Mouse (Mus musculus) heart, embryonic 15.5 days (tissue): Measurements from ENCODE around the gene Polg2. TPM values are rescaled to one million over a fixed set of nuclear protein-coding genes. Genes with fewer than 3 reads are reported as not detected.

Source experiments
- ATAC-seq: fragments of 200-750 bp; cut with Nextera tagmentation; replicated peaks from 2 replicates; pipeline ENCODE4 v1.8.0; 2017; ENCODE audit warnings: low read depth, moderate TSS enrichment; ENCODE audit not compliant: insufficient number of reproducible peaks, insufficient read depth, low FRiP score
- H3K27ac ChIP-seq: fragments of 300-500 bp; sonication (generic); 2 replicates; pipeline ENCODE4 v1.5.1; 2015; ENCODE audit warnings: mild to moderate bottlenecking, inconsistent platforms
- H3K27me3 ChIP-seq: fragments of 300-500 bp; sonication (generic); 2 replicates; pipeline ENCODE4 v1.6.1; 2015; ENCODE audit warnings: inconsistent platforms
- H3K36me3 ChIP-seq: fragments of 300-500 bp; sonication (generic); 2 replicates; pipeline ENCODE4 v1.6.1; 2015; ENCODE audit warnings: mild to moderate bottlenecking, inconsistent platforms
- H3K4me1 ChIP-seq: fragments of 300-500 bp; sonication (generic); replicated peaks from 2 replicates; pipeline ENCODE4 v1.6.1; 2015; ENCODE audit warnings: inconsistent platforms
- H3K4me2 ChIP-seq: fragments of 300-500 bp; sonication (generic); 2 replicates; pipeline ENCODE4 v1.6.1; 2015; ENCODE audit warnings: inconsistent platforms, mild to moderate bottlenecking, moderate library complexity
- H3K4me3 ChIP-seq: fragments of 300-500 bp; sonication (generic); 2 replicates; pipeline ENCODE4 v1.5.1; 2015; ENCODE audit warnings: mild to moderate bottlenecking, inconsistent platforms
- H3K9ac ChIP-seq: fragments of 300-500 bp; sonication (generic); 2 replicates; pipeline ENCODE4 v1.6.1; 2015; ENCODE audit warnings: mild to moderate bottlenecking, inconsistent platforms
- H3K9me3 ChIP-seq: fragments of 300-500 bp; sonication (generic); replicated peaks from 2 replicates; pipeline ENCODE4 v1.6.1; 2016; ENCODE audit warnings: inconsistent platforms
- WGBS: fragments of 180-500 bp; shearing (Covaris S2); methylation state at CpG from one replicate; pipeline ENCODE4 v1.1.7; 2015; ENCODE audit warnings: mixed read lengths; 5-methylcytosine and 5-hydroxymethylcytosine counted together
- polyA plus RNA-seq: library from polyadenylated mRNA; unstranded; fragments of >200 nt; fragmentation: Nextera tagmentation; extraction: Ambion mirVana; gene quantifications from 2 replicates; pipeline ENCODE4 v1.2.1, GENCODE M21; 2015

Polg2 gene
- polyA plus RNA-seq: 6.6 and 9.0 TPM in 2 replicates

DNA sequence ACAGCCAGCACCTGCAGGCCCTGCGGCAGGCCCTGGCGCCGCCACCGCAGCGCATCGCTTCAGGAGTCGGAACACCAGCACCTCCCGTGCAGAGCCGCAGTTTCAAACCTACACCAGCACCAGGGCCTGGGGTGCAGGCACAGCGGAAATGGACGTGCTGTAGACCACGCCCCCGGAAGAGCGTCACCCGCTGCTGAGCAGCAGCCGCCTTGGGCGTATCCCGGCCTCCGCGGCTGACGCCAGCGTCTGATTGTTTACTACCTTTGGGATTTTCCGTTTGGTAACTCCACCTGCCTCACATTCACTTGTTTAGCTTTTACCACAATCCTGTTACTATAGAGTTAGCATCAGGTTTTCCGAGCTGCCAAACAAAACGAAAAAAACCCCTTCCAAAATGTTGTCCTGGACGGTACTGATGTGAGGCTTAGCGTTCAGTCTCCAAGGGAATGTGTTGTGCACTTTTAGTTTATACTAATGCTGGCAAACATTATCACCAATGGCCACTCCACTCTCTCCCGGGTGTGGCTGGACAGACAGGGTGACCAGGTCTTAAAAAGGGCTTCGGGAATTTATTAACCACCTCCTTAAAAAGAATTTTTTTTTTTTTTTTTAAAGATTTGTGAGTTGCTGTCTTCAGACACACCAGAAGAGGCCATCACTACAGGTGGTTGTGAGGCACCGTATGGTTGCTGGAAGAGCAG, at the start of gene Polg2:
Polg2 (minus strand) TSS at position 150 of the 701 bp plus-strand sequence.
- peak; percentile 98 for ATAC-seq
- Histone ChIP-seq H3K36me3 (peaks cover 59% of the 10 kb centered on the region), H3K27me3 (no peaks in the 10 kb centered on the region), H3K4me2 (peak within 1 kb of the TSS; percentile 80), H3K9me3 (no peaks in the 10 kb centered on the region), H3K4me1 (peaks cover 10% of the 10 kb centered on the region; the same call in 1 of the 2 replicates), H3K9ac (peak within 1 kb of the TSS; percentile 87), H3K27ac (peak within 1 kb of the TSS; percentile 97), H3K4me3 (peak within 1 kb of the TSS; percentile 80)
- 2% methylated on average over 30 of the region's 30 CpGs for WGBS

DNA sequence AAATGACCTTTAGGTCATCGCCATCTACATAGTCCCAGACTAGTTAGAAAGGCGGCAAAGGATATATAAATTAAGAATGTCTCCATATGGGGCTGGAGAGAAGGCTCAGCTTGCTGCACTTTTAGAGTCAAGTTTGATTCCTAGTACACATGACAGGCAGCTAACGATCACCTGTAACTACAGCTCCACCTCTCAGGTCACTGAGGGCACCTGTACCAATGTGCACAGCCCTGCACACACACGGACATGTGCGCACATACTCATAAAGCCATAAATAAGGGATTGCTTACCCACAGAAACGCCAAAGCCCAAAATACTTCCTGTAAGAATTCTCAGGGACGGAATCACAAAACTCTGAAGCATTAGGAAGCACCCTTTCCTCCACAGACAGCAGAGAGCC, 48.7 kb upstream of the Polg2 start:
- Histone ChIP-seq H3K9ac (no peak overlapping the region), H3K27ac (no peak overlapping the region), H3K4me2 (no peak overlapping the region), H3K9me3 (no peaks in the 10 kb centered on the region), H3K27me3 (no peaks in the 10 kb centered on the region), H3K4me3 (no peak overlapping the region), H3K4me1 (0 out of 2 replicates have a peak, but pooled peaks cover 2% of the 10 kb centered on the region), H3K36me3 (peaks cover 53% of the 10 kb centered on the region)
- ATAC-seq: no peak
- WGBS: 89% methylated on average over 7 of the region's 7 CpGs

DNA sequence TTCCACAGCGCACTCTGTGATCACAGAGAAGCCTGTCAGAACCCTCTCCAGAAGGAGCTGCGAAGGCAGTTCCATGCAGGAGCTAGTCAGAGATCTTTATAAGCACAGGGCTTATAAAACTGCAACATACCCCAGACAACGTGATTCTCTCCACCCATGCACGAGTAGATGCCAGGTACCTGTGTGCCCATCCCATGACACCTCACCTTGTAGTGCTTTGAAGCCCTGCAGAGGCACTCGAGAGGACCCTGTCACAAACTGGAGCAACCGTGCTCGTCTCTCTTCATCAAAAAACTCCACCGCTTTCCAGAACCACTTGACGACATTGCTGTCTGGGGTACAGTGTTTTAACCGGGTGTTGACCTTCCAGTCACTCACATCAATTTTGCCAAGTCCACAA, 45.1 kb upstream of the Polg2 start:
- 82% methylated on average over 10 of the region's 10 CpGs for WGBS
- H3K4me2 ChIP-seq: no peak overlapping the region
- no peak overlapping the region for H3K27ac ChIP-seq
- peaks cover 46% of the 10 kb centered on the region for H3K36me3 ChIP-seq
- H3K9me3 ChIP-seq: no peaks in the 10 kb centered on the region
- H3K27me3 ChIP-seq: no peaks in the 10 kb centered on the region
- ATAC-seq: no peak
- no peak overlapping the region for H3K4me3 ChIP-seq
- no peak overlapping the region for H3K9ac ChIP-seq
- peaks cover 14% of the 10 kb centered on the region for H3K4me1 ChIP-seq

DNA sequence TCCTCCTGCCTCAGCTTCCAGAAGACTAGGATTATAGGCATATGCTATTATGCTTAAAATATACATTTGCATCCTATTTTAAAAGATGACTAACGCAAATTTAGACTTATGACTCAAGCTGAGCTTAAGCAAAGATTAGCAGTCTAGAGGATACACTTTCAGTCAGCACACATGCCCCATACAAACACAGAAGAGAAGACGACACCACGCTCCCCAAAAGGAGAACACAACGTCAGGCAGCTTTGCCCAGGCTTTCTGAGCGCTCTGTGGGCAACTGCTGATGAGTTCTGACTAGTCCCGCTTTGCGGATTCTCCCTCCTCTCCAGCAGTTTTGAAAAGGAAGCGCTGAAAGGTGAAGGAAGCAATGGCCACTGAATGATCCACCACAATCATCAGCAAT, 44.4 kb upstream of the Polg2 start:
- H3K36me3 ChIP-seq: peaks cover 48% of the 10 kb centered on the region
- H3K9ac ChIP-seq: no peak overlapping the region
- 89% methylated on average over 8 of the region's 8 CpGs for WGBS
- no peak overlapping the region for H3K4me2 ChIP-seq
- H3K27ac ChIP-seq: no peak overlapping the region
- no peaks in the 10 kb centered on the region for H3K27me3 ChIP-seq
- H3K4me1 ChIP-seq: peaks cover 19% of the 10 kb centered on the region
- no peak overlapping the region for H3K4me3 ChIP-seq
- no peak for ATAC-seq
- H3K9me3 ChIP-seq: no peaks in the 10 kb centered on the region

DNA sequence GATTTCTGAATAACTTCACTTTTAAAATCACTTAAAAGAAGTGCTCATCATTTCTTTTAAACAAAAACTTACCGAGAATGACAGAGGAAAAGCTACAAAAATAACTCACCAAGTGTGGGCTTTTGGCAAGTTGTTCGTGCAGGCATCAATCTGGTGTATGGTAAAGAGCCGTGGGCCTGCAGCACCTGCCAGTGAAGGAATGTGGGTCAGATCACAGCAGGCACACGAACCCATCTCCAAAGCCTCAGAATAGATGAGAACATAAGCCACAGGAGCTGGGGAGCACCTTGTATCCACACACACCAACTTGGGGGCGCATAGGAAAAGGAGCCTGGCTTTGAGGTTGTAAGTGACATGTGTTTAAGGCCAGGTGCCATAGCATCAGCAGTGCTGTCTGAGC, 43.6 kb upstream of the Polg2 start:
- Histone ChIP-seq H3K27ac (no peak overlapping the region), H3K27me3 (no peaks in the 10 kb centered on the region), H3K9ac (no peak overlapping the region), H3K4me3 (no peak overlapping the region), H3K36me3 (peaks cover 40% of the 10 kb centered on the region; the same call in 1 of the 2 replicates), H3K9me3 (no peaks in the 10 kb centered on the region), H3K4me2 (no peak overlapping the region), H3K4me1 (peaks cover 27% of the 10 kb centered on the region)
- WGBS: 77% methylated on average over 5 of the region's 5 CpGs
- ATAC-seq: no peak

DNA sequence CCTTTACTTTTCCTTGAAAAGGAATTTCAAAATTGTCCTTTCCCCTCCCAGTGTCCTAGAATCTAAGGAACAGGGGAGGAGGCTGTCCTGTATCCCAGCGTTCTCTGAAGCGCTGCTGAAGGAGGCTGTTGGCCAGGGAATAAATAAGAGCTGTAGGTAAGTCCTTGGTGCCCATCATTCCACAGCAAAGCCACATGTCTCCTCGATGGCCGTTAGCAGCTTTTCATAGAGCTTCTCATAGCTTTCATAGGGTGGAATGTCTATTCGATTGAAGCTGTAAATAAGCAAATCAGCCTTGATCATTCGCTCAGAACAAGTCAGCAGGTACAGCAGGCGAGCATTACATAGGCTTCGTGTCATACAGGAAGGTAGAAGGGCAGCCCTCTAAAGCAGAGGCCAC, 43.2 kb upstream of the Polg2 start:
- Histone ChIP-seq H3K36me3 (peaks cover 37% of the 10 kb centered on the region; the same call in 1 of the 2 replicates), H3K27ac (no peak overlapping the region), H3K4me1 (peaks cover 30% of the 10 kb centered on the region), H3K4me2 (no peak overlapping the region), H3K9me3 (no peaks in the 10 kb centered on the region), H3K27me3 (no peaks in the 10 kb centered on the region), H3K4me3 (no peak overlapping the region), H3K9ac (no peak overlapping the region)
- 81% methylated on average over 8 of the region's 8 CpGs for WGBS
- no peak for ATAC-seq

DNA sequence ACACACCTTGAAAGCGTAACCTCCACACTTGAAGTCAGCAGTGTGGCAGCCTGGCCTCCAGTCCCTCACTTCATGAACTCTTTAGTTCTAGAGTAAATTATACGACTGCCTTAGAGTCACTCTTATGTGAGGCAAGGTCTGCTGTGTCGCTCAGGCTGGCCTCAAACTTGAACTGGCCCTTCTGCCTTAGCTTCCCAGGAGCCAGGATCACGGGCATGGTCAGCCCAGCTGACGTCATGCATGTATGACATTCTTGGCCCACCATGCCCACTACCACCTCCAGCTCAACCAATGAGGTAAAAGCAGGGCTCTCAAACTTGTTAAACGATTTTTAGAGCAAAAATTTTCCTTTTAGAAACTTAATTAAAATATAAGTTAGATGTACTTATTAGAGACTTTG, 42.1 kb upstream of the Polg2 start:
- no peak for ATAC-seq
- Histone ChIP-seq H3K4me1 (peaks cover 31% of the 10 kb centered on the region), H3K27me3 (no peaks in the 10 kb centered on the region), H3K36me3 (peaks cover 41% of the 10 kb centered on the region), H3K27ac (no peak overlapping the region), H3K4me3 (no peak overlapping the region), H3K4me2 (no peak overlapping the region), H3K9ac (no peak overlapping the region), H3K9me3 (no peaks in the 10 kb centered on the region)
- WGBS: 71% methylated on average over 6 of the region's 6 CpGs

DNA sequence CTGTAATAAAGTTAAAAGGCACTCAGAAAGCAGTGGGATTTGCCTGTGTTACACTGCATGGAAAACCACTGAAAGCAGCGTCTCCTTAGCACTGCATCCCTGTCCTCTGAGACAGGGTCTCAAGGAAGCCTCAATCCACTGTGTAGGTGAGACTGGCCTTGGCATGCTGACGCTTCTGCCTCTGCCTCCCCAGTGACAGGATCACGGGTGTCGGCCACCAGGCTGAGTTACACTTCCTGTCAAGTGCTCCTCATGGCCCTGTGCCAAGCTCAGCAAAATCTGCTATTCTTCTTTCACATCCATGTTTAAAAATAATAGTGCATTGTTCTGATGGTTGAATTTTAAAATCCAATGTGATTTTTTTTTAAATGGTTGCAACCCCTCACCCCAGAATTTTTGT, 41.6 kb upstream of the Polg2 start:
- H3K4me1 ChIP-seq: peaks cover 35% of the 10 kb centered on the region
- H3K9me3 ChIP-seq: no peaks in the 10 kb centered on the region
- no peaks in the 10 kb centered on the region for H3K27me3 ChIP-seq
- no peak overlapping the region for H3K9ac ChIP-seq
- peak overlapping the region; percentile 44; the same call in 1 of the 2 replicates for H3K27ac ChIP-seq
- ATAC-seq: 0 out of 2 replicates have a peak, but pooled peaks have one; percentile 35
- WGBS: 38% methylated on average over 4 of the region's 4 CpGs
- no peak overlapping the region for H3K4me3 ChIP-seq
- H3K4me2 ChIP-seq: no peak overlapping the region
- H3K36me3 ChIP-seq: peaks cover 41% of the 10 kb centered on the region

DNA sequence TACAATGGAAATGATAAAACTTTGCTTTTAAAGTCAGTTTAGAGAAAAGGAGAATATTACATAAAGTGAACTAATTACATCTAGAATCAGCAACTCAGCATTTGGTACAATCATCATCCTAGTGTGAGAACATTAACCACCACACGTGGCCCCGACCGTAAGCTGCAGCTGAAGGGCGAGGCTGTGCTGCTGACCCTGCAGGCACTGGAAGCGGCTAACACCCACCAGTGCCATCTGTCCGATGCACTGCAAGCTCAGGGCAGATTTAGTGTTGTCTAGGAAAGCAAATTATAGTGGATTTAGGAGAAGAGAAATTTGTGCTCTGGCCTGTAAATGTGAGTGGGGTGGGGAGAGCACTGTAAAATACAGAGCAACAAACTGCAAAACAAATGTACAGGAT, 40.9 kb upstream of the Polg2 start:
- Histone ChIP-seq H3K27me3 (no peaks in the 10 kb centered on the region), H3K4me2 (no peak overlapping the region), H3K4me3 (no peak overlapping the region), H3K4me1 (peaks cover 41% of the 10 kb centered on the region), H3K27ac (no peak overlapping the region), H3K36me3 (peaks cover 47% of the 10 kb centered on the region), H3K9ac (no peak overlapping the region), H3K9me3 (no peaks in the 10 kb centered on the region)
- ATAC-seq: no peak
- 86% methylated on average over 6 of the region's 6 CpGs for WGBS

DNA sequence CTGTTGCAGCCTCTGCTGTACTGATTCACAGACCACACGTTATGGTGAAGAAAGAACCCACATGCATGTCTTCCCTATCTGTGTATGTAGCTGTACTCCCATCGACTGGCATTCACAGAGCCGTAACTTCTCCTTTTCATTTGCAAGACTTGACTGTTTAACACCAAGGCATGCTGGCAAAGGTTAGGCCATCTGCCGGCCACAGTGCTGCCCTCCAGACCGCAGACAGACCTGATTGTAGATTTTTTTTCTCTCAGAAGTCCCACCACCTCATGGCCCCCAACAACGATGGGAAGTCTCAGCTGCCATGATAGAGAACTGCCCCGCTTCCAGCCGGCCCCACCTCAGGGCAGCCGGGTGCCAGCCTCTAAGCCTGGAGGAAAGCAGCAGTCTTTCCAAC, 40.3 kb upstream of the Polg2 start:
- Histone ChIP-seq H3K4me1 (peaks cover 47% of the 10 kb centered on the region), H3K36me3 (peaks cover 54% of the 10 kb centered on the region), H3K9ac (no peak overlapping the region), H3K4me3 (no peak overlapping the region), H3K4me2 (no peak overlapping the region), H3K9me3 (no peaks in the 10 kb centered on the region), H3K27ac (peak overlapping the region; percentile 31; the same call in 1 of the 2 replicates), H3K27me3 (no peaks in the 10 kb centered on the region)
- 81% methylated on average over 9 of the region's 9 CpGs for WGBS
- no peak for ATAC-seq

DNA sequence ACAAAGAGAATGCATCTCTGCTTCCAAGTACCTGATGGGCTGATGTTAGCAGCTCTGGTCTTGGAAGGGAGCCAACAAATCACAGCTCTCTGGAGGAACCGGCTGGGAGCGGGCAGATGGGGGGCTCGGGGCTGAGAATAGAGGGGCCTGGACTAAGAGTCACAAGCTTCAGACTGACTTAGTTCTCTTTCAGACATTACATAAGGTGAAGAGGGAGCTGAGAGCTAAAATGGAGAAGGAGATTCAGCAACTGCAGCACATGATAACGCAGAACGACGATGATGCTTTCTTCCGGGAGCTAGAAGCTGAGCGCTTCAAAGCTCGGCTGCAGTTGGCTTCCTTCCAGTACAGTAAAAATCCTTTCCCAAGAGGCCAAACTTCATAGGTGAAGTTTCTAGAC, 39.0 kb upstream of the Polg2 start:
- Histone ChIP-seq H3K4me2 (peak overlapping the region; percentile 35), H3K4me1 (peaks cover 48% of the 10 kb centered on the region), H3K4me3 (no peak overlapping the region), H3K9me3 (no peaks in the 10 kb centered on the region), H3K27ac (peak overlapping the region; percentile 46), H3K27me3 (no peaks in the 10 kb centered on the region), H3K36me3 (peaks cover 60% of the 10 kb centered on the region), H3K9ac (no peak overlapping the region)
- ATAC-seq: no peak; the same call in 1 of the 2 replicates
- WGBS: 17% methylated on average over 9 of the region's 9 CpGs

DNA sequence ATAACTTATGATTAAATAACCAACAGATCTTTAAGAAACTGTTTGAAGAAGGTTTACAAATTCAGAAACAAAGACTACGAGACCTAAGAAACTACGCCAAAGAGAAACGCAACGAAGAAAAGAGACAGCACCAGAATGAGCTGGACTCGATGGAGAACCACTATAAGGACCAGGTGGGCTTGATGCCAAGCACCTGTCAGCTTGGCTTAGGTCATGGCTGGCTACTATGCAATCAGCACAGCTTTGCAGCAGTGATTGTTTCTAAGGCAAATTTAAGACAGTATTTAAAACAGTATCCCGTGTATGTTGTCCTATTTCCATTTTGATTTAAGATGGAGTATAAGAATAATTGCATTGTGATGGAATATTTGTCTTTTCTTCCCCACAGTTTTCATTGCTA, 38.5 kb upstream of the Polg2 start:
- Histone ChIP-seq H3K4me2 (no peak overlapping the region), H3K36me3 (peaks cover 61% of the 10 kb centered on the region), H3K4me1 (peaks cover 48% of the 10 kb centered on the region), H3K4me3 (no peak overlapping the region), H3K9ac (no peak overlapping the region), H3K27ac (peak overlapping the region; percentile 46), H3K9me3 (no peaks in the 10 kb centered on the region), H3K27me3 (no peaks in the 10 kb centered on the region)
- ATAC-seq: no peak
- 69% methylated on average over 6 of the region's 6 CpGs for WGBS
